Mouse (Mus musculus): ENCODE measurements around the gene Usp48. TPM values are rescaled to one million over a fixed set of nuclear protein-coding genes. Genes with fewer than 3 reads are reported as not detected.
A peak's percentile ranks its signal among the peaks of the same experiment; 100 is the strongest.

Gene Usp48
- polyA plus RNA-seq, 1 experiment from 2014 or later: 67.2 TPM

GRCm38 (mm10) chr4:137665791-137666190 is 72.2 kb downstream of the Usp48 start:
- Histone ChIP-seq H3K4me1 (peaks cover 29% of the 10 kb centered on the region), H3K27me3 (peaks cover 41% of the 10 kb centered on the region), H3K9ac (no peak overlapping the region), H3K36me3 (no peaks in the 10 kb centered on the region), H3K27ac (no peak overlapping the region), H3K4me2 (no peak overlapping the region), H3K9me3 (no peaks in the 10 kb centered on the region), H3K4me3 (no peak overlapping the region)
- 90% methylated on average over 5 of the region's 5 CpGs for WGBS
- ATAC-seq (ENCODE audit: insufficient number of reproducible peaks, low FRiP score, low TSS enrichment, low read depth): no peak

GRCm38 (mm10) chr4:137666283-137666957 is 72.9 kb downstream of the Usp48 start:
- no peak for ATAC-seq (ENCODE audit: insufficient number of reproducible peaks, low FRiP score, low TSS enrichment, low read depth)
- Histone ChIP-seq H3K9me3 (no peaks in the 10 kb centered on the region), H3K36me3 (no peaks in the 10 kb centered on the region), H3K4me2 (no peak overlapping the region), H3K4me3 (no peak overlapping the region), H3K27ac (no peak overlapping the region), H3K4me1 (peaks cover 29% of the 10 kb centered on the region), H3K27me3 (peaks cover 41% of the 10 kb centered on the region), H3K9ac (no peak overlapping the region)
- WGBS: 67% methylated on average over 5 of the region's 5 CpGs

GRCm38 (mm10) chr4:137666958-137667345 is 73.4 kb downstream of the Usp48 start:
- ATAC-seq (ENCODE audit: insufficient number of reproducible peaks, low FRiP score, low TSS enrichment, low read depth): no peak
- no peak overlapping the region for H3K27ac ChIP-seq
- H3K9ac ChIP-seq: no peak overlapping the region
- WGBS: 68% methylated on average over 8 of the region's 8 CpGs
- peaks cover 41% of the 10 kb centered on the region for H3K27me3 ChIP-seq
- no peaks in the 10 kb centered on the region for H3K9me3 ChIP-seq
- no peaks in the 10 kb centered on the region for H3K36me3 ChIP-seq
- H3K4me1 ChIP-seq: peaks cover 29% of the 10 kb centered on the region
- H3K4me3 ChIP-seq: no peak overlapping the region
- no peak overlapping the region for H3K4me2 ChIP-seq

GRCm38 (mm10) chr4:137667747-137668146 is 74.2 kb downstream of the Usp48 start:
- 39% methylated on average over 5 of the region's 5 CpGs for whole genome bisulfite sequencing
- Histone ChIP-seq H3K4me2 (no peak overlapping the region), H3K27ac (no peak overlapping the region), H3K9me3 (no peaks in the 10 kb centered on the region), H3K36me3 (no peaks in the 10 kb centered on the region), H3K27me3 (peaks cover 44% of the 10 kb centered on the region), H3K9ac (no peak overlapping the region), H3K4me1 (peaks cover 29% of the 10 kb centered on the region), H3K4me3 (no peak overlapping the region)
- ATAC-seq (ENCODE audit: insufficient number of reproducible peaks, low FRiP score, low TSS enrichment, low read depth): no peak

- no peak for ATAC-seq (ENCODE audit: insufficient number of reproducible peaks, low FRiP score, low TSS enrichment, low read depth)
- no peak overlapping the region for H3K9ac ChIP-seq
- peaks cover 15% of the 10 kb centered on the region; the same call in 1 of the 2 replicates for H3K4me1 ChIP-seq
- no peak overlapping the region for H3K4me3 ChIP-seq
- 69% methylated on average over 13 of the region's 13 CpGs for WGBS
- no peak overlapping the region for H3K27ac ChIP-seq
- H3K9me3 ChIP-seq: no peaks in the 10 kb centered on the region
- peaks cover 6% of the 10 kb centered on the region; the same call in 1 of the 2 replicates for H3K27me3 ChIP-seq
- no peaks in the 10 kb centered on the region for H3K36me3 ChIP-seq
- H3K4me2 ChIP-seq: no peak overlapping the region
Measured at GRCm38 (mm10) chr4:137671711-137672500, 78.4 kb downstream of the Usp48 start.

- Histone ChIP-seq H3K27ac (no peak overlapping the region), H3K4me1 (peaks cover 17% of the 10 kb centered on the region), H3K4me3 (no peak overlapping the region), H3K9me3 (no peaks in the 10 kb centered on the region), H3K36me3 (no peaks in the 10 kb centered on the region), H3K4me2 (no peak overlapping the region), H3K9ac (no peak overlapping the region), H3K27me3 (peaks cover 30% of the 10 kb centered on the region)
- 66% methylated on average over 7 of the region's 7 CpGs for WGBS
- no peak for ATAC-seq (ENCODE audit: insufficient number of reproducible peaks, low FRiP score, low TSS enrichment, low read depth)
Measured at GRCm38 (mm10) chr4:137675566-137675965, 82.0 kb downstream of the Usp48 start.

- ATAC-seq (ENCODE audit: insufficient number of reproducible peaks, low FRiP score, low TSS enrichment, low read depth): no peak
- H3K36me3 ChIP-seq: no peaks in the 10 kb centered on the region
- no peaks in the 10 kb centered on the region for H3K9me3 ChIP-seq
- no peak overlapping the region for H3K4me2 ChIP-seq
- peaks cover 35% of the 10 kb centered on the region for H3K27me3 ChIP-seq
- H3K27ac ChIP-seq: no peak overlapping the region
- H3K4me3 ChIP-seq: no peak overlapping the region
- WGBS: 7% methylated on average over 11 of the region's 11 CpGs
- H3K9ac ChIP-seq: no peak overlapping the region
- peaks cover 22% of the 10 kb centered on the region for H3K4me1 ChIP-seq
Measured at GRCm38 (mm10) chr4:137676057-137676456, 82.5 kb downstream of the Usp48 start.

- Histone ChIP-seq H3K27me3 (peaks cover 43% of the 10 kb centered on the region), H3K36me3 (no peaks in the 10 kb centered on the region), H3K4me1 (peaks cover 30% of the 10 kb centered on the region), H3K4me2 (no peak overlapping the region), H3K4me3 (no peak overlapping the region), H3K9me3 (no peaks in the 10 kb centered on the region), H3K9ac (no peak overlapping the region), H3K27ac (no peak overlapping the region)
- 60% methylated on average over 13 of the region's 13 CpGs for WGBS
- no peak for ATAC-seq (ENCODE audit: insufficient number of reproducible peaks, low FRiP score, low TSS enrichment, low read depth)
Measured at GRCm38 (mm10) chr4:137676700-137677484, 83.3 kb downstream of the Usp48 start.

- ATAC-seq (ENCODE audit: insufficient number of reproducible peaks, low FRiP score, low TSS enrichment, low read depth): no peak
- 76% methylated on average over 5 of the region's 5 CpGs for WGBS
- H3K4me3 ChIP-seq: no peak overlapping the region
- no peak overlapping the region for H3K4me2 ChIP-seq
- H3K9me3 ChIP-seq: no peaks in the 10 kb centered on the region
- no peaks in the 10 kb centered on the region for H3K36me3 ChIP-seq
- H3K27ac ChIP-seq: 0 out of 2 replicates have a peak overlapping the region, but pooled peaks have one; percentile 27
- no peak overlapping the region for H3K9ac ChIP-seq
- peaks cover 31% of the 10 kb centered on the region for H3K4me1 ChIP-seq
- H3K27me3 ChIP-seq: peaks cover 50% of the 10 kb centered on the region
Measured at GRCm38 (mm10) chr4:137677906-137678305, 84.4 kb downstream of the Usp48 start.

- ATAC-seq (ENCODE audit: insufficient number of reproducible peaks, low FRiP score, low TSS enrichment, low read depth): no peak
- 77% methylated on average over 9 of the region's 9 CpGs for WGBS
- Histone ChIP-seq H3K9ac (no peak overlapping the region), H3K4me3 (no peak overlapping the region), H3K27me3 (peaks cover 56% of the 10 kb centered on the region), H3K27ac (no peak overlapping the region), H3K9me3 (no peaks in the 10 kb centered on the region), H3K4me1 (peaks cover 31% of the 10 kb centered on the region), H3K36me3 (no peaks in the 10 kb centered on the region), H3K4me2 (no peak overlapping the region)
Measured at GRCm38 (mm10) chr4:137678568-137678967, 85.0 kb downstream of the Usp48 start.

- Histone ChIP-seq H3K36me3 (no peaks in the 10 kb centered on the region), H3K4me1 (peaks cover 31% of the 10 kb centered on the region), H3K27me3 (peaks cover 64% of the 10 kb centered on the region), H3K27ac (peak overlapping the region; percentile 67), H3K9me3 (no peaks in the 10 kb centered on the region), H3K9ac (no peak overlapping the region), H3K4me3 (no peak overlapping the region), H3K4me2 (no peak overlapping the region)
- ATAC-seq (ENCODE audit: insufficient number of reproducible peaks, low FRiP score, low TSS enrichment, low read depth): 0 out of 2 replicates have a peak, but pooled peaks have one; percentile 52
- 54% methylated on average over 2 of the region's 2 CpGs for WGBS
Measured at GRCm38 (mm10) chr4:137679979-137680550, 86.5 kb downstream of the Usp48 start.

All from limb, embryonic 15.5 days (tissue).